Mouse (Mus musculus) layer of hippocampus, adult 8-10 months (tissue): ENCODE measurements around the gene Spag6. TPM values are rescaled to one million over a fixed set of nuclear protein-coding genes. Genes with fewer than 3 reads are reported as not detected.

ENCODE experiments used
- DNase-seq, 2 experiments: peaks; one replicate each; pipeline ENCODE4 v3.0.0; 2022; ENCODE audit warnings: low spot score in 2 of 2
- total RNA-seq, 4 experiments: library from RNA; stranded (reverse); gene quantifications; 2 replicates each; pipeline ENCODE4 v1.2.4; 2022

Gene Spag6
- total RNA-seq, 4 experiments from 2014 or later = 8.6 to 12.0 (median 9.5) TPM

DNA sequence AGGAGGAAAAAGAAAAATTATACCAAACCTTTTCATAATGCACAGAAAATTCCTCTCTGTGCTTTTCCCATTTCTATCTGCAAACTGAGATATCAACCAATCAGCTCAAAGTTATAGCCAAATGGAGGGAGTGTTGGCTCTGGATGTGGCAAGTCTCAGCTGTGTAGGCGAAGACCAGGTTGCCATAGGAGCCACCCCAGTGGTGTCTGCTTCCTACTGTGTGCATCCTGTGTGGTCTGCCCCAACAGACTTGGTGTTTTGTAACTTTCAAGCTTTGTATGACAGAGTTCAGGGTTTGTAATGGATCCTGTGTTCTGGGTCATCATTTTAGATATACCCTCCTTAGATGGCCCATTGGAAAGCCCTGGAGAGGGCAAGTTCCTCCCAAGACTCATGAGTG is 30.6 kb downstream of the Spag6 start:
- DNase-seq = no peak

DNA sequence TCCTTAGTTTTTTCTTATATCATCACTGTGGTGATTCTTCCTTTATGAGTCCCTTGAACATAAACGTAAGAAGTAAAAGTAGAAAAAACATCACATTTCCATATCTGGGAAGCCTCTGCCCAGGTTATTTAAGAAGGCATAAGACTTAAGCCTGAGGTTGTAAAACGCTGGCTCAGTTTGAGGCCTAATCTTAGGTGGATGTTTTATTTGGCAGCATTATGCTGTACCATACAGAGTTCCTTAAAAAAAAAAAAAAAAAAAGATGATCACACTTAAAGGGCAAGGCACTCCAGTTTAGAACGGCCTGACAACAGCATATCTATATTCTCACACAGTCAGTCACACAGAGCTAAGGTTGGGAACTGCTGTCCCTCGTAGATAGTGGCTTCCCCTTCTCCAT is 32.0 kb downstream of the Spag6 start:
- DNase-seq = no peak

DNA sequence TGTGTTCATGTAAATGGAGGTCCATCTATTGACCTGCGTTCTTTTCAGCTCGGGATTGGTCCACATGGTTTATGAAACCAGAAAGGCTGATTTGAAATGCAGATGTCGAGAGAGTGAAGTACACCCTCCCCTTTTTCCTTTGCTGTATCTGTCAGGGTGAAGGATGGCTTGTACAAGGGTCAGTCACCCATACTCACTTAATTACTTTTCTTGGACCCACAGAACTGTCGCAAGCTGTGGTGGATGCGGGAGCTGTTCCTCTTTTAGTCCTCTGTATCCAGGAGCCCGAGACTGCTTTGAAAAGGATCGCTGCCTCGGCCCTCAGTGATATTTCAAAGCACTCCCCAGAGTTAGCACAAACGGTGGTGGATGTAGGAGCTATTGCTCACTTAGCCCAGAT is 37.9 kb downstream of the Spag6 start:
- no peak for DNase-seq

DNA sequence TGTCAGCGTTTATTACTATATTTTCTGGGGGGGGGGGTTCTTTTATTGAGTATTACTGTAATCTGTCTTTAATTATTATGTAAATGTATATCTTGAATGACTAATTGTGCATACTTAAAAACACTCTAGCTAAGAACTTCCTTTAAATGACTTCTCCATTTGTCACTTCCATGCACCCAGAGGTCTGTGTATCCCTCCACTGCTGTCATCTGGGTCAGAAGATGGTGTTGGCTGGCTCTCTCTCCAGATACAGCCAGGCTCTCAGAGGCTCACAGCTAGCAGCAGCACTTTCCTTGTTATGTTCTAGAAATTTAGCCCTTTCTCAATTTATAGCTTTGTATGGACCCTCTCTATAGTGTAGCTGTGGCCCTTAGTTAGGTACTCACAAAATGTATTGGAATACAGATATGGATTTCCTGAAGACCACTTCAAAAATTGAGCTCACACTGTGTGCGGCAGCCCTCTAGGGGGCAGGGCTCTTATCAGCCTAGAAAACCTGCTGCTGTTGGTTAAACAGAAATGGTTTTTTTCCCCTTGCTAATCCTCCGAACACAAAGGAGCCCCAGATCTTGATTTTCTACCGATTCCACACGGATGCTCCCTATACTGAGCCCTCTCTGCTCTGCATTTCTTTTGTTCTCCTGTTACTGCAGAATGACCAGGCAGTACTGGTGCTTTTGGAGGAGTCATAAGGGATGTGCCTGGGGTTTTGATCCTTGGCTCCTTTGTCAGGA is 40.7 kb downstream of the Spag6 start:
- DNase-seq = no peak

DNA sequence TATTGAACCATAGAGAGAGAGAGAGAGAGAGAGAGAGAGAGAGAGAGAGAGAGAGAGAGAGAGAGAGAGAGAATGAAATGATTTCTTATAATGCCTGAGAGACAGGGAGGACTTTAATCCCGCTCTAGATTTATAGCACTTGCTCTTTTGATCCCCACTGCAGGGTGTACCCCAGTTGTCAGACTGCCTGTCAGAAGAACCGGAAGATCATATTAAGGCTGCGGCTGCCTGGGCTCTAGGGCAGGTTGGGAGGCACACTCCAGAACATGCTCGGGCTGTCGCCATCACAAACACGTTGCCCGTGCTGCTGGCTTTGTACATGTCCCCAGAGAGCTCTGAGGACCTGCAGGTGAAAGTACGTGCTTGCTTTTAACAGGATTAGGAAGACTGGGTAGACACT is 43.2 kb downstream of the Spag6 start:
- no peak for DNase-seq

DNA sequence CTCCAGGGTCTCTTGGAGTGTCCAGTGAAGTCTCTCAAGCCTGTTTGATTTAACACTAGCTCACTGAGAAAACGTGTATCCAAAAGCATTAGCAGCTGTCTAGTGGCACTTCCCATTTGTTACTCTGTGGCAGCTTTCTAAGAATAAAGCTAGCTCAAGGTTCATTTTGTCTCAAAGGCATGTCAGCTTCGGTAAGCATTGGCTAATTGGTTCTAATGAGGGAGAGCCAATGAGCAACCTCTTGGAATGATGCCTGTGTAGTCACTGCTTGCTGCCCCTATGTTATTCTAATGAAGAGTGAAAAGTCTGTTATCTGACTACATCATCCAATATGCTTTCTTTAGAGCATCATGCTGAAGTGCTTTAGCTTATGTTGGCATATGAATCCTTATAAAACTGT is 45.4 kb downstream of the Spag6 start:
- no peak for DNase-seq

DNA sequence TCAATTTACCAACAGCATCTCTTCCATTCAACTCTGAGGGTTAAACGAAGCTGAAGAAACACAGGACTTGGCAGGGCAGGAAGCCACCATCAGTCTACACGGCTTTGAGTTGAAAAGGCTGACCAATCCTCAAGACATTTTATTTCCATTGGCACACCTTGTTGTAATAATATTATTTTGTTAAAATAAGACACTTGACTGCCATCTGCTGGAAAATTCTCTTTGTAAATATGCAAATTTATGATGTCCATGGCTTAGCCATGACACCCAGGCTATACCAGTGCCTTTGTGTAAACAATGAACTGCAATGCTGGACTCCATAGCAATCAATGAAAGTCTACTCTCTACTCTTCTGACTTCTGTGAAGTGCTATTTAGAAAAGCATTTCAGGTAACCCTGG is 62.3 kb downstream of the Spag6 start:
- DNase-seq = no peak

DNA sequence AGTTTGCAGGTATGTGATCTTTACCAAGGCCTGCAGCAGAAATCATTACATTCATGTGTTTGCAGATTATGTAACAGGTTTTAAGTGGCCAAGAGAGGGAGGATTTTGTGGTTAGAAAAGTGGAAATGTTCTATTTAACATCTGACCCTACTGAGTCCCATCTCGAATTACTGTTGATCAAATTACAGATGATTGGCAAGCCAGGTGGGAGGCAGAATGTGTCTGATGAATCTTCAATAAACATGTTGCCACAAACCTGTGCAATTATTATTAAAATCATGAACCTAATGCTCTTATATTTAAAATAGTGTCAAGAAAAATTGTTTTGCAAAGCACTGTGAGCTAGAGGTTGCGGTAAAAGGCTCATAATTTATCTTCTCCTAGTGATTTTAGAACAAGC is 71.0 kb downstream of the Spag6 start:
- DNase-seq = no peak

DNA sequence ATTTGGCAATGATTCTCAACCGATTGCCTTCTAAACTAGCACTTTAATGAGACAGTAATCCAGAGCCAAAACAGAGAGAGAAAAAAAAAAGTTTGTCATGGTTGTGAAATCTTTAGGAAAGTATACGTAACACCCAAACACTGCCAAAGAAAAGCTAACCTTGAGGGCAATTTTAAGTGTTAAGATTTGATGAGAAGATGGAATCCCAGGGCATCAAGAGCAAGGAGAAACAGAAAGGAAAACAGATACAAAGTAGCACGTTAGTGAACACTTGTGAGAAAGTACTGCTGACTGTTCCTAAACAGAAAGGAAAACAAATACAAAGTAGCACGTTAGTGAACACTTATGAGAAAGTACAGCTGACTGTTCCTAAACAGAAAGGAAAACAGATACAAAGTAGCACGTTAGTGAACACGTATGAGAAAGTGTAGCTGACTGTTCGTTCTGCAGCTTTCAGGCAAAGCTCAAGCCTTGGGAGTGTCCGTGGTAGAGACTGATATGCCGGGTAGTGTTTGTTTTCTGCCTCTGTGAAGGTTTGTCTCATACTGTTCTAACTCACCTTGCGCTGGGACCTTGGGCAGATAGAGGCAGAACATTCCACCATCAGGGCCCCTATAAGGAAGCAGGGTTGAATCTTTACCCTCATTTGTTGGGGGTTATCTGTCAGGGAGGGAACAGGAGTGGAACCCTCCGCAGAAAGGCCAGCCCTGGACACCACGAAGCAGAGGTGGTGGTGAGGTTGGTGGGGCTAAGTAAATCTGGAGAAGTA is 71.8 kb downstream of the Spag6 start:
- no peak for DNase-seq

DNA sequence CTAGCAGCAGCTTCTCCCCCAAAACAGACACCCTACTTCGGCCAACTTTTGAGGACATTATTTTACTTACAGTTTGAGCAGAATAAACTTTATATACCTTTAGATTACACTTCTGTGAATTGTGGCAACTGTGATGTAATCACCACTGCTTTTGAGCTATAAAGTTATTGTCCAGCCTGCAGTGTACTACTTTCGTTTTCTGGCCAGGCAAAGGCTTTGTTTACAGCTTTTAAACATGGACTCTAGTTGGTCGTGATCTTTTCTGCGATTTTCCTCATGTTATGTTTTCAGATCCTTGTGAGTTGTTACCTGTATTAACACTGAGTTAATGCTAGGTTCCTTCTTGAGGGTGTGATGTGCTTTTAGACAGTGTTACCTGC is 72.6 kb downstream of the Spag6 start:
- DNase-seq = no peak

DNA sequence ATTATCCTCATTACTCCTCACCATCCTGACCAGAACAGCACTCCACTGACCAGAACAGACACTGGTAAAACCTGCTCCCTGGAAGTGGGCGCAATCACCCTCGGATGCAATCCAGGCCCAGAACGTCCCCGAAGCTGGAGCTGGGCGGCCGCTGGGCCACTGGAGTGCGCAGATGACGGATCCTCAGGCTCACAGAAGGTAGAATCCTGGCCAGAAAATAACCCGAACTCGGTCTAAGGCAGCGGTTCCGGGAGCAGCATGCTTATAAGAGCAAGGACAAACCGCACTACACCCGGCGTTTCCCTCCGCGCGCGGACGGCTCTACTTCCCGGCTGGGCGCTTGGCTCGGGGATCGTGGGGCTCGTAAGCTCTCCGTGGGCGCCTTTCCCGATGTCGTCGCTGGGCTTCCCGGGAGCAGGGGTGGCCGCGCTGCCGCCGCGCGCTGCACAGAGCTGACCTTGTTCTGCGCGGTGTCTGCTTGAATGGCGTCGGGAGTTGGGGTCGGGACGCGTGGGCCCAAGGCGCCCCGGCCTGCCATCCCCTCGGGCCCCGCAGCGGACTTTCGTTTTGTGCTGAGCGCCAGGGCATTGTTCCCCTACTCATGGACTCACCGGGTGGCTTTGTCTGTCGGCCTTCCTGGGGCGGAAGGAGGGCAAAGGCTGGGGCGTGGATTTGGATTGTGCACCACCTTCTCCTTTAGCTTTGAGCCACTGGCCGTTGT is 73.1 kb downstream of the Spag6 start:
- peak; percentile 51 to 69 for DNase-seq

DNA sequence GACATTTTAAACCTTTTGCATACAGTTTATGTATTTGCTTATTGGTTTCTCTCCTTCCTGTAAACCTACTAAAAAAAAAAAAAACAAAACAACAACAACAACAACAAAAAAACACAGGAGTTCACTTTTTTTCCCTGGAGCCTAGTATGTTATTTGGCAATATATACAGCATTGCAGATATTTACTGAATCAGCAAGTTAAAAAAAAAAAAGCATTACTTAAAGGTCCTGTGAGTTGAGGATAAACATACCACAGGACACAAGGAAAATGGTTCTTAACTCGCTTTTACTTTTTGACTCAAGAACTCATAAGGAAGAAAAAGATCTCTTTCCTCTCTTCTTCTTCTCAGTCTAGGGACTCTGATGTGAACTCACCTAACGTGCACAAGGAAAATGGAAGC is 74.6 kb downstream of the Spag6 start:
- no peak for DNase-seq

DNA sequence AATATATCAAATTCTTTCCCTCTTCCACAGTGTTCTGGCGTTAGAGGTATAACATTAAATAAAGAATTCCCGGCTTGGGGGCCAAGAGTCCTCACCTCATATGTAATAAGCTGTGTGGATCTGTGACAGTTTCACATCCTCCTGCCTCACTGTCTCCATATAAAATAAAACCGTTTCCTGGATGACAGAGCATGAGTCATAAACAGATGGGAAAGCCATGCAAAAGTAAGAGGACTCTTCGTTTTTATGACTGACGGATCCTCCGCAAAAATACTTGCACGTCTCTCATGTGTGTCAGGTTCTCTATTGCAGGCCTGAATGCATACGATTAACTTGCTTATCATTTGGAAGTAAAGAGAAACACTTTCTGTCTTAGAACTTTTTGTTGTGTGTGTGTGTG is 78.6 kb downstream of the Spag6 start:
- no peak for DNase-seq

DNA sequence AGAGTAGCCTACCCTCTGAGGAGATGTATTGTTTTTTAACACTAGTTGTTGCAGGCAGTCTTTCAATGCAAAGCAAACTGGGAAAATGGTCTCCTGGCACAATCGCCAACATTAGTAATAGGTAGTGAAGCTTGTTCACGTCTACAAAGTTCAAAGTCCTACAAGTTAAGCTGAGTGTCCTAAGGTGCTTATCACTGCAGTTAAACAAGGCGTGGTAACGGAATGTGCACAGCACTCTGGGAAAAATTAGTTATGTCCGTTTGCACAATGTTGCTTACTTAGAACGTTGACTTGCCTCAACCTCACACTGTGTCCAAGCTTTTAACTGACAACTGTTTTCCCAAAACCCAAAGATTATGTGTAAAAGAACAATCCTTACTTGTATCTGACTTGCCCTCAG is 80.5 kb downstream of the Spag6 start:
- no peak for DNase-seq

DNA sequence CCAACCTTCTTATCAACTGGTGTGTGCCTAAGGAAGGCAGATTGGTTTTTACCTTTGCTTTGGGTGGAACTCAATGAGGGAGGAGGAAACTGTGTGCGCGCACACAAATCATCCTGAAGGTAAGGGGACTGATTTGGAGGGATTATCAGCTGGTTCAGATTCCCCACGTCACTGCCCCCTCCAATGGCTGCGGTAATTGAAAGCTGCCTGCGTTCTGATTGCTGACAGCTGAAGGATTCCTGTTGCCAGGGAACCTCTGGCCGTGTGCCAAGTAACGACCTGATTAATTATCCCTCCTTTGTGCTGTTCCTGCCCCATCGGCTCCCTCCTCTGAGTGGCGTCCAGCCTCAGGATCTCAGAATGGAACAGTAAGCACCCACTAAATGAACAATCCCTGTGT is 84.4 kb downstream of the Spag6 start:
- peak; percentile 48 to 55 for DNase-seq

DNA sequence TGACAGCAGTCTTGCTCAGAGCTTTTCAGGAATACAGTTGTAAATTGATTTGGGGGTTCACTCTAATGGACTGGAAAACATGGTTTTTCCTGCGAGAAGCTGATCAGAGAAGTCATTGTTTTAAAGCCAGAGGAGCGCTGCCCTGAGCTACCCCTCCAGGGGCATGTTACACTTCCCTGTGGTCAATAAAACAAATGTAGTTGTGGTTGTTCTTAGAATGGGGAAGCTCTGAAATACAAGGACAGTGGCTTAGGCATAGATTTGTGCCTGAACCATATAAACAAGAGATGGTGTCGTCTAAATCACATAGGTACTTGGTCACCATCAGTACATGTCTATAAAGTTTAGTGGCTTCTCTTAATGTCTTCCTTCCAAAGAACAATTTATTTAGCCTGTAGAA is 86.0 kb downstream of the Spag6 start:
- no peak for DNase-seq

DNA sequence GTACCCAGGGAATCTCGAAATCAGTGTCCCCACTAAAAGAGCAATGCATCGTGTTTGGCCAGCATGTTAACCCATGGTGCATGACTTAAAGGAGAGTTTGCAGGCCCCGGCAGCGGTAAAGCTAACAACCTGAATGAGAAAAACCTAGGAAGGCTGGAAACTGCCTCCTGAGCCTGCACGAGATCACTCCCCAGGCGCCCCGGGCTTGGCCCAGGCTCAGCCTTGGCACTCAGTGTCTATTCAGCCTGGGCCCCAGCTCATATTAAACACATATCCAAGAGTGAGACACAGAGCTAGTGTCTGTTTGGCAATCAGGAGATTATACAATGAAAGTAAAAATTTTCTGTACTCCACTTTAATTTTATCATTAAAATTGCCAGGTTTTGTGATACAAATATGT is 87.5 kb downstream of the Spag6 start:
- DNase-seq = no peak

DNA sequence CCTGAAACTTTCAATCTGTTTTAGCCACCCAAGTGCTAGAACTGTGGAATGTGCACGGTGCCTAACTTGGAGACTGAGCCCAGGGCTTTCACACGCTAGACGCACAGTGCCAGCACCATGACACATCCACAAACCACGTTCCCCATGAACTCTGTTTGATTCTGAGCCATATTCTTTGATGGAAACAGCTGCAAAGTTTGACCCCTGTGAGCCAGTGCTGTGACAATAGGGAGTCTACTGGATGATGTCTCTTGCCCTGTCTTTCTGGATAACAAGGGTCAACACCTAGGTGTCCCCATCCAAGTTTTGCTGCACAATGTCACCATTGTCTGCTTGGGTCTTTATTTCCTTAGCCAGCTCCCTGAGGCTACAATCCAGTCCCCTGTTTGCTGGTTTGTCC is 100.4 kb downstream of the Spag6 start:
- no peak for DNase-seq

DNA sequence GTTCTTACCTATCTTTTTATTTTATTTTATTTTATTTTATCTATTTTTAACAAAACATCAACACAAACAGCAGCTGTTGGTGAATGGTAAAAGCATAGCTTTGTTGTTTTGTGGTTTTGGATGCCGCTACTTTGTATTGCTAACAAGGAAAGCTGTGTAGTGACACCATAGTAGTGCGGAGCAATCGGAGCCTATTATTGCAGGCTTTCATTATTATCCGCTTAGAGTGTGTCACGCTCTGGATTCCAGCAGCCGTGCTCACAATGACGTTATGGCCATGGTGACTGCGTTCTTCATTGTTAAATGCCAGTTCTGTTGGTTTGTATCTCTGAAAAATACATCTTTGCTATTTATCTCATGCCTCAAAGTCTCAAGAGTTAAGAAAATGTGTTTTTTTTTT is 103.9 kb downstream of the Spag6 start:
- no peak for DNase-seq

DNA sequence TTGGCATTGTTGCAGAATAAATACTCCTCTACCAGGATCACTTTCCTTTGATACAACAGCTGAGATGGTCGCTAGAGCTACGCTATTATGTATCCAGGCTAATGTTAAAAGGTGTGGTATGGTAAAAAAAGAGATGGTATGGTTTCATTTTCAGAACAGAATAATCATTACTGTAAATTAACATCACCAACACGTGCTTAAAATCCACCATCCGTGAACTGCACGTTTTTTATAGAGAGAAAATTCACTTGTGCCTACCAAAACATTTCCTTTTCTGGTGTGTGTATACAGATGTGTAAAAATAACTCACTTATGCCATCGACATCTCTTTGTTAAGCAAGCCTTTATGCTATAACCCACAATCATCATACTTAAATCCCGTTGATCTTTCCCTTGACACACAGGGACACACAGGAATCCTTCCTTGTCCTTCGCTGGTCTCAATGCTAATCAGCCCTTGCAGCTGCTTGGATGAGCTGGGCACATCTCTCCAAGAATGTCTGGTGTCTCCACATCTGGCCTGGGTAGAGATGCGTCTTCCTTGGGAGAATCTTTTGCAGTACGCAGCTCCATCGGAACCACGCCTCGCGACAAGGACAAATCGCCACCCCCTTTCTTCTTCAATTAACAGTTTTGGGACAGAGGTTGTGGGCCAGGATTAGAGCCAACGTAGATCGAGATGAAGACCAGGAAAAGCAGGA is 105.6 kb downstream of the Spag6 start:
- DNase-seq = no peak
